Mouse (Mus musculus) forebrain, embryonic 14.5 days (tissue): ENCODE data around the gene Pih1d2. TPM values are rescaled to one million over a fixed set of nuclear protein-coding genes. Genes with fewer than 3 reads are reported as not detected.

ENCODE experiments used
- ATAC-seq: fragments of 200-750 bp; cut with Nextera tagmentation; 2 replicates; pipeline ENCODE4 v1.8.0; 2017; ENCODE audit warnings: mild to moderate bottlenecking, moderate library complexity
- DNase-seq: peaks from one replicate; pipeline ENCODE4 v3.0.0-alpha.2; 2015; ENCODE audit warnings: low spot score
- H3K27ac ChIP-seq: fragments of 300-500 bp; sonication (generic); 2 replicates; pipeline ENCODE4 v1.5.1; 2014; ENCODE audit warnings: low read depth, mild to moderate bottlenecking, control low read depth, low read length, moderate library complexity
- H3K27me3 ChIP-seq: fragments of 300-500 bp; sonication (generic); replicated peaks from 2 replicates; pipeline ENCODE4 v1.6.1; 2014; ENCODE audit warnings: low read length, control low read depth, mixed read lengths; ENCODE audit not compliant: control insufficient read depth, insufficient read depth
- H3K36me3 ChIP-seq: fragments of 300-500 bp; sonication (generic); 2 replicates; pipeline ENCODE4 v1.6.1; 2014; ENCODE audit warnings: low read length, control low read depth; ENCODE audit not compliant: control insufficient read depth, insufficient read depth
- H3K4me1 ChIP-seq: fragments of 300-500 bp; sonication (generic); 2 replicates; pipeline ENCODE4 v1.6.1; 2014; ENCODE audit warnings: antibody characterized with exemption, low read length, control low read depth; ENCODE audit not compliant: control insufficient read depth, insufficient read depth
- H3K4me2 ChIP-seq: fragments of 300-500 bp; sonication (generic); 2 replicates; pipeline ENCODE4 v1.6.1; 2014; ENCODE audit warnings: mild to moderate bottlenecking, control low read depth, low read length
- H3K4me3 ChIP-seq: fragments of 300-500 bp; sonication (generic); 2 replicates; pipeline ENCODE4 v1.5.1; 2014; ENCODE audit warnings: low read depth, low read length, control low read depth
- H3K9ac ChIP-seq: fragments of 300-500 bp; sonication (generic); 2 replicates; pipeline ENCODE4 v1.6.1; 2014; ENCODE audit warnings: mild to moderate bottlenecking, low read length, control low read depth, moderate library complexity
- H3K9me3 ChIP-seq: fragments of 300-500 bp; sonication (generic); replicated peaks from 2 replicates; pipeline ENCODE4 v1.6.1; 2016; ENCODE audit warnings: low read length, control low read depth, mixed read lengths; ENCODE audit not compliant: control insufficient read depth
- WGBS: fragments of 180-500 bp; shearing (Covaris S2); extraction: QIAGEN DNeasy Blood & Tissue Kit; methylation state at CpG from one replicate; pipeline ENCODE4 v1.1.7; 2014; 5-methylcytosine and 5-hydroxymethylcytosine counted together
- polyA plus RNA-seq: library from polyadenylated mRNA; unstranded; fragments of >200 nt; fragmentation: Nextera tagmentation; extraction: Ambion mirVana; gene quantifications from 2 replicates; pipeline ENCODE4 v1.2.1, GENCODE M21; 2014

The Pih1d2 gene
- polyA plus RNA-seq, 1 experiment from 2014 or later: 5.1 TPM

GRCm38 (mm10) chr9:50592955-50593354 is 24.2 kb upstream of the Pih1d2 start:
- whole genome bisulfite sequencing: 90% methylated on average over 9 of the region's 9 CpGs
- no peaks in the 10 kb centered on the region for H3K27me3 ChIP-seq
- ATAC-seq: no peak

GRCm38 (mm10) chr9:50593544-50593943 is 23.6 kb upstream of the Pih1d2 start:
- Histone ChIP-seq H3K4me1 (no peaks in the 10 kb centered on the region), H3K36me3 (peaks cover 39% of the 10 kb centered on the region), H3K4me3 (no peak overlapping the region), H3K9ac (no peak overlapping the region), H3K9me3 (no peaks in the 10 kb centered on the region), H3K27ac (no peak overlapping the region), H3K4me2 (no peak overlapping the region), H3K27me3 (no peaks in the 10 kb centered on the region)
- peak; percentile 13 for DNase-seq
- WGBS: 76% methylated on average over 3 of the region's 3 CpGs
- ATAC-seq: no peak

More at GRCm38 (mm10) chr9:50592955-50593354, 24.2 kb upstream of the Pih1d2 start:
- Histone ChIP-seq H3K4me2 (no peak overlapping the region), H3K4me3 (no peak overlapping the region), H3K27ac (no peak overlapping the region), H3K9ac (no peak overlapping the region), H3K36me3 (peaks cover 33% of the 10 kb centered on the region), H3K4me1 (no peaks in the 10 kb centered on the region), H3K9me3 (no peaks in the 10 kb centered on the region)
- no peak for DNase-seq

GRCm38 (mm10) chr9:50594794-50595417 is 22.2 kb upstream of the Pih1d2 start:
- Histone ChIP-seq H3K4me3 (no peak overlapping the region), H3K36me3 (peaks cover 51% of the 10 kb centered on the region), H3K9me3 (no peaks in the 10 kb centered on the region), H3K9ac (no peak overlapping the region), H3K4me2 (no peak overlapping the region), H3K27me3 (no peaks in the 10 kb centered on the region), H3K27ac (no peak overlapping the region), H3K4me1 (no peaks in the 10 kb centered on the region)
- WGBS: 81% methylated on average over 12 of the region's 12 CpGs
- ATAC-seq: no peak
- no peak for DNase-seq

DNA sequence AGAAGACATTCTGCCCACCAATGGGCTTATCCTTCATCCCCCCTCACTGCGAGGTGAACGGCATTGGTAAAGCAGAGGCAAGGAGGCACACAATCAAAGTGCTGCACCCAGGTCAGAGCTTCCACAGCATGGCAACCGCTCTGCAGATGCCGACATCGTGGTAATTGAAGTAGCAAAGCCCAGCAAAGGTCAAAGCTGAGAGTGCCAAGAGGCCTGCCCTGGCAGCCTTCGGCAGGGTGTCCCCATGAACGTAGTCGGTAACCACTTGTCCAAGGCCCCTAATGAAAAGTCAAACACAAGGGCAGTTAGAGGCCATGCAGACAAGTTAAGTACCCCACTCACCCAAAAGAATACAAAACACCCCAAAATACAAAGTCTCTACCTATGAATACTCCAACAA is 20.1 kb upstream of the Pih1d2 start:
- no peak for DNase-seq
- Histone ChIP-seq H3K9ac (no peak overlapping the region), H3K4me2 (no peak overlapping the region), H3K9me3 (no peaks in the 10 kb centered on the region), H3K27me3 (no peaks in the 10 kb centered on the region), H3K4me3 (no peak overlapping the region), H3K4me1 (peaks cover under 1% of the 10 kb centered on the region; the same call in 1 of the 2 replicates), H3K36me3 (peaks cover 58% of the 10 kb centered on the region), H3K27ac (no peak overlapping the region)
- no peak for ATAC-seq
- WGBS: 95% methylated on average over 8 of the region's 8 CpGs

DNA sequence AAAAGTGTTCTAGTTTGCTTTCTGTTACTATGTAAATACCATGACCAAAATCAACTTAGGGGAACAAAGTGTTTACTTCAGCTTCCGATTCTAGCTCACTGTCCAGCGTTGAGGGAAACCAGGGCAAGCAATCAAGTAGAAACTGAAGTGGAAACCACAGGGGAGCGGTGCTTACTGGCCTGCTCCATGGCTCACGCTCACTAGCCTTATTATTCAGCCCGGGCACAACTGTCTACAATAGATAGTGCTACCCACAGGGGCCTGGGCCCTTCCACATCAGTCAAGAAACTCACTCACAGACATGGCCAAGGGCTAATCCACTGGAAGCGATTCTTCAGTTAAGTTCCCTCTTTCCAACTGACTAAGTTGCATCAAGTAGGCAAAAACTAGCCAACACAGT is 15.6 kb upstream of the Pih1d2 start:
- H3K4me3 ChIP-seq: no peak overlapping the region
- H3K4me2 ChIP-seq: no peak overlapping the region
- ATAC-seq: no peak
- H3K4me1 ChIP-seq: peaks cover 18% of the 10 kb centered on the region
- no peak for DNase-seq
- H3K9ac ChIP-seq: no peak overlapping the region
- no peaks in the 10 kb centered on the region for H3K9me3 ChIP-seq
- WGBS: 88% methylated on average over 6 of the region's 6 CpGs
- H3K36me3 ChIP-seq: peaks cover 49% of the 10 kb centered on the region
- no peaks in the 10 kb centered on the region for H3K27me3 ChIP-seq
- no peak overlapping the region for H3K27ac ChIP-seq

- H3K27ac ChIP-seq: no peak overlapping the region
- ATAC-seq: no peak
- H3K9ac ChIP-seq: no peak overlapping the region
- WGBS: 92% methylated on average over 7 of the region's 7 CpGs
- no peaks in the 10 kb centered on the region for H3K9me3 ChIP-seq
- no peak for DNase-seq
- H3K4me2 ChIP-seq: peak overlapping the region; percentile 95
- H3K4me3 ChIP-seq: peak overlapping the region; percentile 67
- H3K36me3 ChIP-seq: peaks cover 47% of the 10 kb centered on the region
- no peaks in the 10 kb centered on the region for H3K27me3 ChIP-seq
- peaks cover 18% of the 10 kb centered on the region for H3K4me1 ChIP-seq
These were observed 14.9 kb upstream of the Pih1d2 start for GRCm38 (mm10) chr9:50602055-50602845.

- peak; percentile 98 for ATAC-seq
- Histone ChIP-seq H3K9me3 (no peaks in the 10 kb centered on the region), H3K4me2 (peak within 1 kb of the TSS; percentile 95), H3K9ac (peak within 1 kb of the TSS; percentile 85), H3K4me3 (peak within 1 kb of the TSS; percentile 67), H3K4me1 (peaks cover 18% of the 10 kb centered on the region), H3K27me3 (no peaks in the 10 kb centered on the region), H3K27ac (peak within 1 kb of the TSS; percentile 76), H3K36me3 (peaks cover 47% of the 10 kb centered on the region)
- WGBS: 1% methylated on average over 48 of the region's 48 CpGs
- DNase-seq: peak; percentile 99
These were observed 13.7 kb upstream of the Pih1d2 start, which contains the start of the genes Sdhd and Timm8b for GRCm38 (mm10) chr9:50603189-50603997. Gene Sdhd (minus strand): TSS chr9:50603812. Gene Timm8b (plus strand): TSS chr9:50603910.

DNA sequence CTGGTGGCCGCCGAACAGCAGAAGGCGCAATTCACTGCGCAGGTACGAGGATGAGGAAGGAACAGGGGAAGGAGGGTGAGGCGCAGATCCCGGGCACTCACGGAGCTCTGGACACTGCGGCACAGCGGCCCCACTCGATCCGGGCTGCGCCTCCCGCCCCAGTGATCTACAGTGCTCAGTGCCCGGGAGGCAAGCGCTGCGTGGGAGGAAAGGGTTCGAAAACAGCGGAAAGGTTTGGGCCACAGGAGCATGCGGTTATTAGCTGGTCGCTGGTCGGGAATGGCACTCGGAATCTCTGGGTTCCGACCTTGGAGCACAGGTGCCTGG is 13.2 kb upstream of the Pih1d2 start:
- Histone ChIP-seq H3K9ac (peak overlapping the region; percentile 85), H3K4me3 (peak overlapping the region; percentile 67), H3K9me3 (no peaks in the 10 kb centered on the region), H3K4me2 (peak overlapping the region; percentile 95), H3K4me1 (peaks cover 18% of the 10 kb centered on the region), H3K36me3 (peaks cover 47% of the 10 kb centered on the region), H3K27me3 (no peaks in the 10 kb centered on the region), H3K27ac (peak overlapping the region; percentile 76; the same call in 1 of the 2 replicates)
- ATAC-seq: peak; percentile 87
- no peak for DNase-seq
- 0% methylated on average over 24 of the region's 24 CpGs for WGBS
